Mouse (Mus musculus) adrenal gland, adult 18-20 months (tissue): ENCODE results near the gene Cfap44. TPM values are rescaled to one million over a fixed set of nuclear protein-coding genes. Genes with fewer than 3 reads are reported as not detected.

Source experiments
- DNase-seq, 2 experiments: peaks; one replicate each; pipeline ENCODE4 v3.0.0; 2021 to 2022; ENCODE audit warnings: low spot score in 2 of 2
- total RNA-seq, 2 experiments: library from RNA; stranded (reverse); gene quantifications; 1 replicate in 1 of 2; 2 replicates in 1 of 2; pipeline ENCODE4 v1.2.3; 2021

Gene Cfap44
- total RNA-seq, 2 experiments from 2014 or later = 0.22 to 1.4 TPM

GRCm38 (mm10) chr16:44493868-44494267 lies 99.3 kb downstream of the Cfap44 start:
- DNase-seq = no peak

DNA sequence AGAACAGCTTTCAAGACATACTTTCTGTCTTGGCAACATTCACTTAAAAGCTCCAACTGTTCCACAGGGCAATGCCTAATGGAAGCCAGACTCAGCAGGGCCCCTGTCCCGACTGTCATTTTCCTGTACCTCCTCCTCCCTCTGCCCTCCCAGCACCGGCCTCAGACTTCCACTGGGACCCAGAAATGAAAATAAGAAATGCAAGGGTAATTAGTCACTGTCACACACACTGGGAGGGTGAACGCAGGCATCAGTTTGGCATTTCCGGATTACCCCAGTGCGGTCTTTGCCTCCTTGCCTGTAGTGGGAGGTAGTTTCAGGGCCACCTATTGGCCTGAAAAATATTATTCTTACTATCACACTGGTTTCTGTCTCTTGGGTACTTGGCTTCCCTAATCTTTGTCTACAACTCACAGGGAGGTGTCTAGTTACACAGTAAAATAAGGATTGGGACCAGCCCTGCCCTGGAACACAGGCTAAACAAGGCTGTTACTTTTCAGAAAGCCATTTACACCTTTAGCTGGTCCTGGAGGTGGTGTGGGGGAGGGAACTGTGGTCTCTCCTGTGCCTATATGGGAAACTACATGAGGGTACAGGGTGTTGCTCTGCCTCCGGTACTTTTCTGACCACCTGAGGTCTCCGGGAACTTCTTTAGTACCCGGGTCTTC lies 100.0 kb downstream of the Cfap44 start:
- DNase-seq = no peak

GRCm38 (mm10) chr16:44496971-44497464 lies 102.4 kb downstream of the Cfap44 start:
- no peak for DNase-seq

DNA sequence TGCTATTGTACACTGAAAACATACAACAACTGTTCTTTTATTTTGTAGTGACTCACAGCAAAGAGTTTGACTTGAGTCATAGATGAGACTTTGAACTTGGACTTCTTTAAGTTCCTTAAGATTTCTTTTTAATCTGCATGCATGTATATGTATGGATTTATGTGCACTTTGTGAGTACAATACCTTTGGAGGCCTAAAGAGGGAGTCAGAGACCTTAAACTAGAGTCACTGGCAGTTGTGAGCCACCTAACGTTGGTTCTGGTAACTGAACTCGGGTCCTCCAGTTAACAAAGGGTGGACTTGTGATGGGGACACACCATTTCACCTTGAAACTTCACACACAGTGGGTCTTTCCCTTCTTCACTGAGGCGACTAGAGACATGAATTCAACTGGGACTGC lies 103.9 kb downstream of the Cfap44 start:
- no peak for DNase-seq

- DNase-seq = no peak
These were observed 107.2 kb downstream of the Cfap44 start for GRCm38 (mm10) chr16:44501783-44502182.

DNA sequence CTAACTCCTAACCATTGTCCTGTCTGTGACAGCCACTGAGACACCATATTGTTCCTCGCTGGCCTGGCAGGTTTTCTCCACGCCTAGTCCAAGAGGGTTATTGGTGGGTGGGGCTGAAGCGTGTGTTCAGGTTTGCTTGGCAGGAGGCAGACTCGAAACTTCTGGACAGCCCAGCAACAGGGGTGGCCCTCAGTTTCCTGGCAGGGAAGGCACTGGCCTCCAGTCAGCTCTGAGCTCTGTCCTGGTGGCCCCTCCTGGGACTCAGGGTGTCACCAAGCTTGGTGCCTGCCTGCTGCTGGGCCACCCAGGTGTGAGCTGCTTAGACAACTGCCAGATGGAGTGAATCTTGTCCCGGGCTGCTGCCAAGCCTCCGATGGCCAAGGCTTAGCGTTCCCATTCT lies 107.7 kb downstream of the Cfap44 start:
- DNase-seq = no peak

DNA sequence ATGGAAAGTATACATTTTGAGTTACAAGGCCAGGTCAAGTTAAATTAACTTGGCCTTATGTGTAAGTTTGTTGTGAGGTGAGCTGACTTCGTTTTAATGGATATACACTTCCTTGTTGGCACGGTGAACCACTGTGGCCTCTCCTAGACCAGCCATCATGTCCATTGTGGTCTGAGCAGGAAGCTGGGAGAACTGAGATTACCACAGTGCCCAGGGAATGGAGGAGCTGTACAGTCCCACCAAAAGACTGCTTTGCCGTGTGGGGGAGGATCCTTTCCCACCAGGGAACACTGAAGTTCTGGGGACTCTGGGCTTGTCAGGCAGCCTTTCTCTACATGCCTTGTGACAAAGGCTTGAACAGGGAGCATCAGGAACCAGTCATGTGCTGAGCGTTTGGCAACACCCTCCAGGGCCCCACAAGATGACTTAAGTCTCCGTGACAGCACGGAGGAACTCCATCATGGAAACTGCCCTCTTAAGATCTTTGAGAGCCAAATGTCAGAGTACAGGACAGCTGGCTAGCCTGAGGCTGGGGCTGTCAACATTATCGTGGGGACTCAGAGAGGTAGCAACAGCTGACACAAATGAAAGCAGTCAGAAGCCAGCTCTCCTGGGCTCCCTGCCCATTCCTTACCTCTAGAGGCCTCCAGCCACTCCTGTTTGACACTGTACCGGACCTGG lies 108.4 kb downstream of the Cfap44 start:
- no peak for DNase-seq

- no peak for DNase-seq
These were observed 110.6 kb downstream of the Cfap44 start for GRCm38 (mm10) chr16:44505243-44505642.

DNA sequence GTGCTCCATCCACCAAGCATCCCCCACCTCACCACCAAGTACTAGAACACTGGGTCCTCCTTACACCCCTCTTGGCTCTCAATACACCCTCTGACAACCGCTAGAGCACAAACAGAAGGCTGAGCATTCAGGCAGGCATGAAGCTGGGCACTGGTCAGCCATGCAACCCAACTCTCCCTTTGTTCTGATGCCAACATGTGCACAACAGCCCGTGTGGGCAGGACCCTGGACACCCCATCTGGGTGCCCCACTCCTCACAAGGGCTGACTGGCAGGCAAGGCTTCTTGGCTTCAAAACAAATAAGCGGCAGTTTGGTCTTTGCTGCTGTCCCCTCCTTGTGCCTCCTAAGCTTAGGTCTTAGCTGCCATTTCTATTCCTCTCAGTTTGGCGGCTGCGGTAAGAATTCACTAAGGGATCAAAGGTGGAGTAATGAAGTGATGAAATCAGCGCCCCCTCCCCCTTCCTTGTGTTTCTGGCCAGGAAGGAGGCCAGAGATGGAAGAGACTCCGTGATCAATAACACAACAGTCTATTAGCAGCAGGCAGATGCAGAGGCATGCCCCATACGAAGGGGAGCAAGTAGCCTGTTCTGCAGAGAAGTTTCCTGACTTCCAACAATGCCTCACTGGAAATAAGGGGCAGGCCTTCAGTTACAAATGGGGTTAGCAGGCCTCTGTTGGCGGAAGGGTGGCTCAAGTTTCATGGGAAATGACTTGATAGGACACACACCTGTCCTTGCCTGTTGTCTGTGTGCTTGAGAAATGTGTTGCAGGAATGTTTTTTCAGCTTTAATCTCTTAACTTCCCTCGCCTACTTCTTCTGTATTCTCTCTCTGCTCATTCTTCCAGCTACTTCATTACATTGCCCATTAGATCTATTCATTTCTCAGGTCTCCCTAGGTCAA lies 112.7 kb downstream of the Cfap44 start:
- no peak for DNase-seq

GRCm38 (mm10) chr16:44508025-44508424 lies 113.4 kb downstream of the Cfap44 start:
- no peak for DNase-seq

- no peak for DNase-seq
These were observed 114.2 kb downstream of the Cfap44 start for GRCm38 (mm10) chr16:44508772-44509171.

DNA sequence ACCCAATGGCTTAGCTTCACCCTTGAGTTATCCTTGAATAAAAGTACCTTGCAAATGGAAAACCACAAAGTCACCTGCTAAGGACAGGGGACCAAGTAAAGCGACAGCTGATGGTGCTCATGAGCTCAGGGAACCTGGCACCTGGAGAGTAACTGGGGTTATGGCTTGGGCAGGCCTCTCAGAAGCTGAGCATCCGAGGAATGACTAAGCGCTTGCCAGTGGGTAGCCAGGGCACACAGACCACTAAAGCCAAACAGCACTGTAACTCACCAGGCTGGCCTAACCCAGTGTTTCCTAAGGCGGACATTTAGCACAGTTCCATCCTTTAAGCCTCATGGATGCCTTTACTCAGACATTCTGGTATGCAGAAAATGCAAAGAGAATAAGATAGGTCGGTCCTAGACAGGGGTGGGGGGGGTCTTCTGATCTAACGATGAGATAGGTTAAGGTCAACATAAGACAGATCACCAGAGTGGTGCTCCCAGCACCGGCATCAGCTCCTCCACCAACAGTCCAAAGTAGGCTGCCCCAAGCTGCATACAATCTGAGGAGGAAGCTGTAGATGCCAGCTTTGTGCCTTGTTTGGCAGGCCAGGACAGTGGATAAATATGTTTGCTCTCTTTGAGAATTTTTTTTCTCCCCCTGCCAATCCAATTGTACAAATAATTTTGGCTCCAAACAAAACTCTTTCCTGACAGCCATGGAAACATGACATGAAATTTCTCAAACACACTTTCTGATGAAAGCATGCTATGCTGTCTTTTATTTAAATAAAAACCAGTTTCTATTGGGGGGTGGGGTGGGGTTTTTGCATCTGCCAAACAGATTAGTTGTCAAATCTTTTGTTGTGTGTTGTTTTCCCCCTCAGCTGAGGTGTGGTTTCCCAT lies 115.1 kb downstream of the Cfap44 start:
- DNase-seq = no peak

- DNase-seq = no peak
These were observed 116.1 kb downstream of the Cfap44 start for GRCm38 (mm10) chr16:44510521-44511213.

DNA sequence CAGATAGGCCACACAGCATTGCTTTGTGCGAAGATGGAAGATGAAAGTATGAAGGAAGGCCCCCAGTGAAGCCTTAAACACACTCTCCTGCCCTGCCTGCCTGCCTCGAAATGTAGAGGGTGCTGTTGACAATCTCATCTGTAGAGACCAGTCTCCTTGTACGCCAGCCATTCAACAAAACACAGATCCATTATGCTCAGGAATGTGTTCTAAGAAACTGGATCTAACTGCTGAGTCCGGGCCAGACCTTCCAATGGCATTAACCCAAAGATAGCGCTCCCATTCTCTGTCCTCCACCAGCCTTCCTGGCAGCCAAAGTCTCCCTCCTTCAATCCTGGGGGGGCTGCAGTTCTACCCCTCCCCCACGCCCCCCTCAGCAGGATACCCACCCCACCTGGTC lies 121.9 kb downstream of the Cfap44 start:
- DNase-seq = no peak

- DNase-seq = no peak
These were observed 129.0 kb downstream of the Cfap44 start for GRCm38 (mm10) chr16:44523595-44523994.

DNA sequence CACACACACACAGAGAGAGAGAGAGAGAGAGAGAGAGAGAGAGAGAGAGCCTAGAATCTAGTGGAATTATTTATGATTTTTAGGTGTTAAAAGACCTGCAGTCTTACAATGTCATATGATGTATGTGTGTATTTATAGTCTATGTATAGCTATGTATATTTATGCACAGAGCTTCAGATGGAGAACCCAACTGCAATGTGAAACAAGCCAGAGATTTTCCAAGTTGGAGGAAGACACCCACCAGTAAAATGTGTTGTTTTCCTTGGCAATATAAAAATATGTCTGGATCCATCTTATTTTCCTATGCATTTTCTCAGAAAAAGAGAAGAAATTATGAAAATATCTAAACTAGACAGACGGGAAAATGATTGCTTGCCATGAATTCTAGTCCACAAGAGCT lies 131.4 kb downstream of the Cfap44 start:
- DNase-seq = no peak

- no peak for DNase-seq
These were observed 132.1 kb downstream of the Cfap44 start for GRCm38 (mm10) chr16:44526689-44527088.

DNA sequence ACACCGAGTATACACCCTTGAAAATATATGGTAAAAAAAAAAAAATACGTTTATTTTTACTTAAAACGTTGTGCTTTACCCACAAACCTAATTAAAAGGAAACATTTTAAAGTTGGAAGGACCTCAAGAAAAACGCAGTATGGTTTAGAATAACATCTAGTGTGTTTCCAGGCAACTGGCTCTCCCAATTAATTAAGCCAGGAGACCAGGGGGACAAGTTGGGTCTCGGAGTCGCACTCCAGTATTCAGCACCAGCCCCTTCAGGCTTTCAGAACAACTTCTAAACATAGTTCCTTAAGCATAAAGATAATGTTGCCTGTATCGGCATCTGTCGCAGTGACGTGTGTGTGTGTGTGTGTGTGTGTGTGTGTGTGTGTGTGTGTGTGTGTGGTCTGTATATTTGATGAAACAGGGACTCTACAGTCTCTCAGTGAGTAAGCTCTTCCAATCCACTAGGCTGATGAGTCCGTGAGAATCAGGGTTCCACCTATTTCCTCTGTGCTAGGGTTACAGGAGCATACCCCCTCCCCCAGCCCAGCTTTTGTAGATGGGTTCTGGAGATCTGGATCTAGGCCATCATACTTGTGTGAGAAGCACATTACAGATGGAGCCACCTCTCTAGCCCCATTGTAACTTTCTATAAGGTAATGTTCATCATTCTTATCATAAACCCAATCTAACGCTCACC lies 132.8 kb downstream of the Cfap44 start:
- no peak for DNase-seq

- DNase-seq = no peak
These were observed 134.4 kb downstream of the Cfap44 start for GRCm38 (mm10) chr16:44528955-44529354.
